Mouse (Mus musculus) ES-E14 (cell line): ENCODE measurements at regions not wholly inside any gene's neighbourhood (a gene's known extent, or its start where the extent isn't known, plus 50 kb on each side); places are given as distances from the start of the nearest gene placed in this dataset.

Experiments used
- CHD2 ChIP-seq: IDR thresholded peaks from 2 replicates; pipeline ENCODE4 v1.6.1; 2014; ENCODE audit warnings: mild to moderate bottlenecking, low read depth, low read length, inconsistent platforms
- HCFC1 ChIP-seq: IDR thresholded peaks from 2 replicates; pipeline ENCODE4 v1.6.1; 2012; ENCODE audit warnings: low read length, inconsistent platforms, borderline replicate concordance; ENCODE audit not compliant: insufficient read depth
- MAFK ChIP-seq: IDR thresholded peaks from 2 replicates; pipeline ENCODE4 v1.6.1; 2014; ENCODE audit warnings: mild to moderate bottlenecking, low read depth, low read length, inconsistent platforms; ENCODE audit not compliant: insufficient read depth
- ZC3H11A ChIP-seq: IDR thresholded peaks from 2 replicates; pipeline ENCODE4 v1.6.1; 2012; ENCODE audit warnings: low read depth, mild to moderate bottlenecking, inconsistent platforms, low read length, borderline replicate concordance
- ZNF384 ChIP-seq: IDR thresholded peaks from 2 replicates; pipeline ENCODE4 v1.6.1; 2012; ENCODE audit warnings: low read depth, low read length, inconsistent platforms

DNA sequence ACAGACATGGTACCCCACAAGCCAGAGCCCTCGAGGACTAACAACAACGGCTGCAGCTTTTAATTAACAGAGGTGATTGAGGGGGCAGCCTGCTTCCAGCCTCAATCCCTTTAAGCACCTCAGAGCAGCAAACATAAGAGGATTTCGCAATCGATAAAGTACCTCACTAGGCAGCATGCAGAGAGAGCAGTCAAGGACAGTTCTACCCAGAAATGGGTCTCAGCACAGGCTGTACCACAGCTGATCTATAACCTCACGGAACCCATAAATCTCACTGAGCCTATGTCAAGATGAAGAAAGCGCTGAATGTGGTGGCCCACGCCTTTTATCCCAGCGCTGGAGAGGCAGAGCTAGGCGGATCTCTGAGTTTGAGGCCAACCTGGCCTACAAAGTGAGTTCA is 56.6 kb upstream of the Frmd6 start:
- no peak for TF ChIP-seq ZC3H11A
- TF ChIP-seq CHD2 = no peak
- no peak for TF ChIP-seq MAFK
- no peak for TF ChIP-seq ZNF384
- TF ChIP-seq HCFC1 = no peak
